Mouse (Mus musculus): ENCODE data around the gene Tsr1. TPM values are rescaled to one million over a fixed set of nuclear protein-coding genes. Genes with fewer than 3 reads are reported as not detected.
A peak's percentile ranks its signal among the peaks of the same experiment; 100 is the strongest.

Gene Tsr1
- polyA plus RNA-seq, 1 experiment from 2014 or later: 31.6 TPM

DNA sequence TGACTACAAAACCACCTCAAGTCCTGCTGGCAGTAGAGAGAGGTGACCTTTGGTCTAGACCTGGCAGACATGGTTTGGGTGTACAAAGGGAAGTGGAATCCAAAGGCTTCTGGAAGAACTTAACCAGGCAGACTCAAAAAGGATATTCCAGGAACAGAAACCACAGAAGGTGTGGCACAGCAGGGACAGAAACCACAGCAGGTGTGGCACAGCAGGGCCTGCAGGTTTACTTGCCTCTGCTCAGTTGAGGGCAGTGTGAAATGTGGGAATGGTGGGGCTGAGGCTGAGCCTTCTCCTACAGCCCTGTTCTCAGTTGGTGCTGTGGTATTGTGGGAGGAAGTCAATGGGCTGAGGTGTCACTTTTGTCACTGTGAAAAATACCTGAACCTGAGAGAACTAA is 57.0 kb downstream of the Tsr1 start:
- DNase-seq (ENCODE audit: low spot score) (no peak), ATAC-seq (replicated peaks; ENCODE audit: low FRiP score, low read depth) (no peak)

DNA sequence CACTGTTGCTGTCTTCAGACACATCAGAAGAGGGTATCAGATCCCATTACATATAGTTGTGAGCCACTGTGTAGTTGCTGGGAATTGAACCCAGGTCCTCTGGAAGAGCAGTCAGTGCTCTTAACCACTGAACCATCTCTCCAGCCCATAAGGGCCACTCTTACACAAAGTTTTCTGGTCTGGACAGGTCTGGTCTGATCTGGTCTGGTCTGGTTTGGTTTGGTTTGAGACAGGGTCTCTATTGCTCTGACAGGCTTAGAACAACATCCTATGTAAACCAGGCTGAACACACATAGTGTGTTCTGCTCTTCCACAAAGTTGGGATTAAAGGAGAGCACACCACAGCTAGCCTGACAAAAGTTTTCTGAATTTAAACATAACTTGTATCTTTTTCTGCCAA is 58.1 kb downstream of the Tsr1 start:
- Histone ChIP-seq H3K27me3 (ENCODE audit: insufficient read depth, low read length) (no peaks in the 10 kb centered on the region), H3K27ac (no peak overlapping the region), H3K4me3 (replicated peaks; ENCODE audit: low read depth, low read length) (no peak overlapping the region), H3K9ac (ENCODE audit: low read depth, low read length) (no peak overlapping the region), H3K36me3 (ENCODE audit: insufficient read depth, low read length) (no peaks in the 10 kb centered on the region), H3K4me2 (ENCODE audit: low read length) (no peak overlapping the region), H3K4me1 (replicated peaks; ENCODE audit: insufficient read depth, low read length) (no peaks in the 10 kb centered on the region), H3K9me3 (replicated peaks; ENCODE audit: low read length) (no peaks in the 10 kb centered on the region)
- DNase-seq (ENCODE audit: low spot score) (no peak), ATAC-seq (replicated peaks; ENCODE audit: low FRiP score, low read depth) (no peak)
- no peak for TF ChIP-seq CTCF (IDR thresholded peaks at IDR 0.05; ENCODE audit: low read depth)

More for the DNA sequence above, 57.0 kb downstream of the Tsr1 start:
- H3K4me2 ChIP-seq (ENCODE audit: low read length): no peak overlapping the region
- H3K9ac ChIP-seq (ENCODE audit: low read depth, low read length): no peak overlapping the region
- no peaks in the 10 kb centered on the region for H3K36me3 ChIP-seq (ENCODE audit: insufficient read depth, low read length)
- no peak overlapping the region for H3K4me3 ChIP-seq (replicated peaks; ENCODE audit: low read depth, low read length)
- no peaks in the 10 kb centered on the region for H3K9me3 ChIP-seq (replicated peaks; ENCODE audit: low read length)
- no peak overlapping the region for H3K27ac ChIP-seq
- H3K27me3 ChIP-seq (ENCODE audit: insufficient read depth, low read length): no peaks in the 10 kb centered on the region
- no peaks in the 10 kb centered on the region for H3K4me1 ChIP-seq (replicated peaks; ENCODE audit: insufficient read depth, low read length)
- no peak for TF ChIP-seq CTCF (IDR thresholded peaks at IDR 0.05; ENCODE audit: low read depth)

DNA sequence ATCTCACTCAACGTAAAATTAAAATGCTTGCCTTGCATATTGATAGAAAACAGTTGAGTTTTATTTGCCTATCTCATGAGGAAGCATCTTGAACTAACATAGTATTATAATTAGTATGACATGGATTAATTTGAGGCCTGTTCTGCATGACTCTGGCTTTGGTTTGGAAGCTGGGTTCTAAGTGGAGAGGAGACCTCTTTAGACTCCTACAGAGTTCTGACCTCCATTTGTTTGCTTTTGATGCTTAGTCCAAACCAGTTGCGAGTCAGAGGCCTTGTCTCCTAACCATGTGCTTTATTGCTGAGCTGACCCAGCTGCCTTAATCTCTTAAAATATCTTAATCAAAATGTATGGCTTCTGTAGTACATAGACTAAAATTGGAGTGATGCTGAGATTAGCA is 59.7 kb downstream of the Tsr1 start:
- WGBS: 62% methylated on average over 2 of the region's 2 CpGs
- Histone ChIP-seq H3K9me3 (replicated peaks; ENCODE audit: low read length) (no peaks in the 10 kb centered on the region), H3K4me3 (replicated peaks; ENCODE audit: low read depth, low read length) (no peak overlapping the region), H3K9ac (ENCODE audit: low read depth, low read length) (no peak overlapping the region), H3K36me3 (ENCODE audit: insufficient read depth, low read length) (no peaks in the 10 kb centered on the region), H3K4me1 (replicated peaks; ENCODE audit: insufficient read depth, low read length) (no peaks in the 10 kb centered on the region), H3K27me3 (ENCODE audit: insufficient read depth, low read length) (no peaks in the 10 kb centered on the region), H3K27ac (no peak overlapping the region), H3K4me2 (ENCODE audit: low read length) (no peak overlapping the region)
- peak; percentile 70 for DNase-seq (ENCODE audit: low spot score)
- no peak for TF ChIP-seq CTCF (IDR thresholded peaks at IDR 0.05; ENCODE audit: low read depth)
- no peak; the same call in 1 of the 2 replicates for ATAC-seq (replicated peaks; ENCODE audit: low FRiP score, low read depth)

Small RNA genes lying within 50 kb of the gene (microRNA-seq; reads per million reads assigned to microRNA genes)
- gene Mir6926: not detected

Other genes with a start within 250 kb of the Tsr1 start
- 32.6 TPM in 2 replicates for gene Cluh, start 248.6 kb upstream of the Tsr1 start, polyA plus RNA-seq (2015; fragmentation: Nextera tagmentation; extraction: Ambion mirVana)
- 51.4 and 53.0 TPM in 2 replicates for gene Pafah1b1, start 173.4 kb upstream of the Tsr1 start, polyA plus RNA-seq (2015; fragmentation: Nextera tagmentation; extraction: Ambion mirVana)
- gene Mettl16, start 127.2 kb upstream of the Tsr1 start, polyA plus RNA-seq (2015; fragmentation: Nextera tagmentation; extraction: Ambion mirVana): 27.1 and 31.6 TPM in 2 replicates
- gene Mnt, start 67.2 kb upstream of the Tsr1 start, polyA plus RNA-seq (2015; fragmentation: Nextera tagmentation; extraction: Ambion mirVana): 5.5 and 5.7 TPM in 2 replicates
- gene Sgsm2, start 1.0 kb upstream of the Tsr1 start, polyA plus RNA-seq (2015; fragmentation: Nextera tagmentation; extraction: Ambion mirVana): 4.9 TPM in 2 replicates
- gene Smg6, start 27.8 kb downstream of the Tsr1 start, polyA plus RNA-seq (2015; fragmentation: Nextera tagmentation; extraction: Ambion mirVana): 11.9 and 12.5 TPM in 2 replicates
- gene Srr, start 27.9 kb downstream of the Tsr1 start, polyA plus RNA-seq (2015; fragmentation: Nextera tagmentation; extraction: Ambion mirVana): 23.3 and 24.4 TPM in 2 replicates